Mouse (Mus musculus): ENCODE measurements at regions not wholly inside any gene's neighbourhood (a gene's known extent, or its start where the extent isn't known, plus 50 kb on each side); places are given as distances from the start of the nearest gene placed in this dataset.

DNA sequence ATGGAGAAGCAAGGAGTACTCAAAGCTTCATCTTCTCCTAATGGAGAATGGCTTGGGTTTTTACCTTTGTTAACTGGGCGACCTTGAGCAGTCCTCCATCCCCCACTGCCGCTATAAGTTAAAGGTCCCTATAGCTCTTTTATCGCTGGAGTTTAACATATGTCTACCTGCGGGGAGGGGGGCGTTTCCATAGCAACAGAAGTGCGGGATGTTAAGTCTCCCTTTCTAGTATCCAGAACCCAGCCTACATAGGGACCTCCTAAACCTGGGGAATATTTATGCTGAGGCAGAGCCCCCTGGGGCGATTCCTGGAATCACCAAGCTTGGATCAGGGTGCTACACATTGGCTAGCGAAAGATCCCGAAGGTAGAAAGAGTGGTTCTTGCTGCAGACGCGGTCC, 163.2 kb downstream of the Ttc8 start:
- TF ChIP-seq POLR2A (IDR thresholded peaks at IDR 0.05; ENCODE audit: low read depth, low read length) (no peak), CTCF (IDR thresholded peaks at IDR 0.05; ENCODE audit: extremely low read depth, insufficient read length, insufficient replicate concordance, low read depth, low read length) (no peak)
